Mouse (Mus musculus): ENCODE measurements around the gene Qrich1. TPM values are rescaled to one million over a fixed set of nuclear protein-coding genes. Genes with fewer than 3 reads are reported as not detected.

The Qrich1 gene
- polyA plus RNA-seq, 1 experiment from 2014 or later, result 169 TPM

DNA sequence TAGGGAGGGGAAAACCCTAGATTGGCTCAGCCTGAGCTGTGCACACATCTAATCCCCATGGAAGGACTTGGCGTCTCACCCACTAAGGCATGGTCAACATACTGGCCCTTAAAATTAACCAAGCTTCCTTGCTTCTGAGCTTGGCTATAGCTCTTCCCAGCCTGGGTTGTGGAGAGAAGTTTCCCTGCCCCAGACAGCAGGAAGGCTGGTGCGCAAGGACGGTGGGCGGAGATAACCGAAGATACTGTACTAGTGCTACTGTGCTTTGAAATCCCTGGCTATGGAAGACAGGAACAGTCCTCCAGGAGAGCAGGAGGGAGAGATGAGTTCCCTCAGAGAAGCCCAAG is 62.7 kb downstream of the Qrich1 start:
- no peaks in the 10 kb centered on the region for H3K27me3 ChIP-seq (ENCODE audit: control insufficient read depth, insufficient read depth, low read length)

DNA sequence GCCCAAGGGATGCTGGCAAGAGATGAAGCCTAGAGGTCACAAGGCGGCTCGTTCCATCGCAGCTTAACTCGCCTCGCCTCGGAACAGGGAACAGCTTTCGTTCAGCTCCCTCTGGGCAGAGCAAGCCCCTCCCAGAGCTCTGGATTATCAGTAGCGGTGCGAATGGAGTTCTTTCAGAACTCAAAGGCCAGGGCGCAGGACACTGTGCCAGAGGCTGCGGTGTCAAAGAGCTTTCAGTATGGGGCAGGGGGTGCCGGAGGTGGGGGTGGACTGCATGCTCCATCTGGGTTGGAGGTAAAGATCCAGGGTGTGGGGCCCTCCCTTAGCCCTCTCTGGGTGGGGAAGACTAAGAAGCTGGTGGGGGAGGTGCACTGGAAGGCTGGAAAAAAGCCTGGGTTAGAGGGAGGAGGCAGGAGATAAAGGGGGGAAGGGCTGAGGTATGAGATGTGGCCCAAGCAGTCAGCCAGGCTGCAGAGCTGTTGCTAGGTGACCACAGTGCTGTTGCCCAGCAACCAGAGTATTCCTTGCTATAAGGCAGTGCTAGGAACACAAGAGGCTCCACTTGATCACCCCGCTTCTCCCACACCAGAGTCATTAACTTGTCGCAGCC is 71.1 kb downstream of the Qrich1 start:
- ATAC-seq (ENCODE audit: insufficient read depth, low FRiP score, low TSS enrichment) (peak; percentile 98), DNase-seq (ENCODE audit: low spot score) (peak; percentile 91)
- no peaks in the 10 kb centered on the region for H3K9me3 ChIP-seq (ENCODE audit: control insufficient read depth, low read length)
- peak overlapping the region; percentile 7; the same call in 1 of the 2 replicates for H3K4me3 ChIP-seq (ENCODE audit: low read depth, low read length)
- H3K4me1 ChIP-seq (ENCODE audit: control insufficient read depth, insufficient read depth, low read length), result peaks cover 24% of the 10 kb centered on the region
- no peaks in the 10 kb centered on the region for H3K36me3 ChIP-seq (ENCODE audit: control insufficient read depth, insufficient read depth, low read length)
- WGBS, result 0% methylated on average over 14 of the region's 14 CpGs
- no peaks in the 10 kb centered on the region for H3K27me3 ChIP-seq (ENCODE audit: control insufficient read depth, insufficient read depth, low read length)
- H3K4me2 ChIP-seq (ENCODE audit: low read depth), result peak overlapping the region; percentile 51
- peak overlapping the region; percentile 53 for H3K9ac ChIP-seq (ENCODE audit: low read length)
- H3K27ac ChIP-seq (ENCODE audit: low read depth, low read length), result peak overlapping the region; percentile 95

More for the DNA sequence above, 62.7 kb downstream of the Qrich1 start:
- Histone ChIP-seq H3K4me3 (ENCODE audit: low read depth, low read length) (peak overlapping the region; percentile 74), H3K36me3 (ENCODE audit: control insufficient read depth, insufficient read depth, low read length) (peaks cover 8% of the 10 kb centered on the region), H3K4me2 (ENCODE audit: low read depth) (peak overlapping the region; percentile 76), H3K27ac (ENCODE audit: low read depth, low read length) (peak overlapping the region; percentile 95), H3K4me1 (ENCODE audit: control insufficient read depth, insufficient read depth, low read length) (peaks cover 18% of the 10 kb centered on the region), H3K9me3 (ENCODE audit: control insufficient read depth, low read length) (no peaks in the 10 kb centered on the region), H3K9ac (ENCODE audit: low read length) (peak overlapping the region; percentile 69)
- peak; percentile 7 for ATAC-seq (ENCODE audit: insufficient read depth, low FRiP score, low TSS enrichment)
- 67% methylated on average over 5 of the region's 5 CpGs for WGBS
- no peak for DNase-seq (ENCODE audit: low spot score)

DNA sequence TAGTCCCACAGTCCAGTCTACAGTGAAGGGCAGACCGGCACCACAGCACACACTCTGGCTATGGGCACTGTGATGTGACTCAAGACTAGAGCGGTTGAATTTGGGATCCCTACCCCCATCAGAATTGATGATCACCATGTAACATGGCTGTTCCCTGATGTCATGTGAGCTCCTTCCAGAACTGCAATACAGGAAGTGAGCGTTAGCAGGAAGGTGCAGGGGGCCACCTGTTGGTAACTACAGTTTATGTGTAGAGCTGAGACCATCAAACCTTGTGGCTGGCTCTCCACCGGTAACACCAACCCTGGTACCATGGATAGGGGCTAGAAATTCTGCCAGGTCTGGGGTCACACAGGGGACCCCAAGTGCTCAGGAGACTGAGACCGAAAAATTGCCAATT is 72.6 kb downstream of the Qrich1 start:
- no peak for DNase-seq (ENCODE audit: low spot score)
- Histone ChIP-seq H3K4me1 (ENCODE audit: control insufficient read depth, insufficient read depth, low read length) (peaks cover 24% of the 10 kb centered on the region), H3K27ac (ENCODE audit: low read depth, low read length) (no peak overlapping the region), H3K9me3 (ENCODE audit: control insufficient read depth, low read length) (no peaks in the 10 kb centered on the region), H3K27me3 (ENCODE audit: control insufficient read depth, insufficient read depth, low read length) (no peaks in the 10 kb centered on the region), H3K4me2 (ENCODE audit: low read depth) (no peak overlapping the region), H3K36me3 (ENCODE audit: control insufficient read depth, insufficient read depth, low read length) (no peaks in the 10 kb centered on the region), H3K4me3 (ENCODE audit: low read depth, low read length) (no peak overlapping the region), H3K9ac (ENCODE audit: low read length) (no peak overlapping the region)
- 82% methylated on average over 5 of the region's 5 CpGs for WGBS
- ATAC-seq (ENCODE audit: insufficient read depth, low FRiP score, low TSS enrichment), result no peak

DNA sequence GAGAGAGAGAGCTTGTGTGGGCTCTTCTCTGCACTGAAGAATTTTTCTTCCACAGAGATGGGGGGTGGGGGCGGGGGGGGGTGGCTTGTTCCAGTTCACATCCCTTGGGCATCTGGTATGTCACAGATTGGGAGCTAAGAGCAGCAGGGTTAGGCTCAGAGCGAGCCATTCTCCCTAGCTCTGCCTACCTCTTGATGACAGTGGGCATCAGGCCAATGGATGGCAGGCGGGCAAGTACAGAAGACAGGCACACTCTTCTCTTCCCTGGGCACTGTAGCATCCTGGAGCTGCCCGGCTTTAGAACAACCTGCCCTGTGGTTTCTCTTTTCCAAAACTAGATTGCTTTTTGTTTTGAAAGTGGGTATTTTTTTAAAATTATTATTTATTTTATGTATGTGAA is 74.9 kb downstream of the Qrich1 start:
- Histone ChIP-seq H3K9ac (ENCODE audit: low read length) (no peak overlapping the region), H3K4me1 (ENCODE audit: control insufficient read depth, insufficient read depth, low read length) (peaks cover 24% of the 10 kb centered on the region), H3K27ac (ENCODE audit: low read depth, low read length) (no peak overlapping the region), H3K4me2 (ENCODE audit: low read depth) (no peak overlapping the region), H3K4me3 (ENCODE audit: low read depth, low read length) (no peak overlapping the region), H3K9me3 (ENCODE audit: control insufficient read depth, low read length) (no peaks in the 10 kb centered on the region), H3K36me3 (ENCODE audit: control insufficient read depth, insufficient read depth, low read length) (no peaks in the 10 kb centered on the region), H3K27me3 (ENCODE audit: control insufficient read depth, insufficient read depth, low read length) (no peaks in the 10 kb centered on the region)
- ATAC-seq (ENCODE audit: insufficient read depth, low FRiP score, low TSS enrichment) (no peak), DNase-seq (ENCODE audit: low spot score) (no peak)
- WGBS, result 87% methylated on average over 4 of the region's 4 CpGs

DNA sequence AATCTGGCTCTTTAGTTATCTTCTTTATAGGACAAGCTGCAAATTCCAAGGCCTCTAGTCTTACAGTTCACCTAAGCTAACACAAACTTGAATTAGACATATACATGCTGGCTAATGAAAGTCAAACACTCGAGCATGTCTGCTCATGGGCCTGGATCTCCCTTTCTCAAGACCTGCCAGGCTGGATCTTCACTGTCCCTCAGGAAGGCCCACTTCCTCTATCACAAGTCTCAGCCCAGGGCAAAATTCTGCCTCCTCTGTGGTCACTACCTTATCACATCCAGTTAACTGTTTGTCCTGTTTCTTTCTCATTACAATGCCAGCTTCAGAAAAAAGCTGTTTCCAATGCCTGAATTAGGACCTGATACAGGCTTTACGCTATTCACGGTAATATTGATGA is 77.7 kb downstream of the Qrich1 start:
- no peaks in the 10 kb centered on the region for H3K36me3 ChIP-seq (ENCODE audit: control insufficient read depth, insufficient read depth, low read length)
- H3K9me3 ChIP-seq (ENCODE audit: control insufficient read depth, low read length), result no peaks in the 10 kb centered on the region
- WGBS, result 86% methylated on average over 3 of the region's 3 CpGs
- ATAC-seq (ENCODE audit: insufficient read depth, low FRiP score, low TSS enrichment) (no peak), DNase-seq (ENCODE audit: low spot score) (no peak)
- no peak overlapping the region for H3K27ac ChIP-seq (ENCODE audit: low read depth, low read length)
- H3K4me2 ChIP-seq (ENCODE audit: low read depth), result no peak overlapping the region
- no peaks in the 10 kb centered on the region for H3K27me3 ChIP-seq (ENCODE audit: control insufficient read depth, insufficient read depth, low read length)
- no peak overlapping the region for H3K9ac ChIP-seq (ENCODE audit: low read length)
- no peak overlapping the region for H3K4me3 ChIP-seq (ENCODE audit: low read depth, low read length)
- H3K4me1 ChIP-seq (ENCODE audit: control insufficient read depth, insufficient read depth, low read length), result no peaks in the 10 kb centered on the region

DNA sequence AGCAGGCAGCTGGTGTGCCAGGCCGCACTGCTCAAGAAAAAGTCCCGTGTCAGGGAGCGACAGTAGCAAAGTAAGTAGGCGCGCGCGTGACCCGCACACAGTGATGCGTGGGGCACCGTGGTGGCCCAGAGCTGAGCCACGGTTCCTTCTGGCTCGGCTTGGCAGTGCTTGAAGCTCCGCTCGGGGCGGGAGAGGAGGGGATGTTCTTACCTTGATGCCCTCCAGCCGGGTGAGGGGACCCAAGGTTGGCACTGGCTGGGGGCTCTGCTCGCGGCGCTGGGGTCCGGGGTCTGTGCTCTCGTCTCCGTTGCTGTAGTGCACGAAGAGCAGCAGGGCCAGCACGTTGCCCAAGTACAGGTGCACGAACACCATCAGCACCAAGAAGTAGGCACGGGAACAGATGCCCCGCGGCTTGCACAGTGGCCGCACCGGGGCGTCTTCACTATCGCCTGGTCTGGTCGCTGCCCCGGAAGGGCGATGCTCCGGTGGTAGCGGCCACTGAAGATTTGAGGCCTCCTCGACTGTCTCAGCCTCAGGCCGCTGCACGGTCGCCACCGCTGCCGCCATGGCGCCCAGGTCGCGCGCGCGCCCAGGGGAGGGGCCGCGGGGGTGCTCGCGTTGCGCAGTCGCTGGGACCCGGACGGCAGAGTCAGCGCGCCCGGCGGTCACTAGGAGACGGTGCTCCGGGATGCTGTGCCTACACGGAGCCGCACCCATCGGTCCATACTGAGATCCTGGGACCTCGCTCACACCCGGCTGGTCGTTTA is 80.6 kb downstream of the Qrich1 start, which contains the start of gene P4htm:
TSS of gene P4htm (minus strand) at position 670 of the 767 bp plus-strand sequence.
- Histone ChIP-seq H3K4me1 (ENCODE audit: control insufficient read depth, insufficient read depth, low read length) (no peaks in the 10 kb centered on the region), H3K9ac (ENCODE audit: low read length) (peak within 1 kb of the TSS; percentile 78), H3K4me3 (ENCODE audit: low read depth, low read length) (peak within 1 kb of the TSS; percentile 65), H3K4me2 (ENCODE audit: low read depth) (peak within 1 kb of the TSS; percentile 93), H3K27me3 (ENCODE audit: control insufficient read depth, insufficient read depth, low read length) (no peaks in the 10 kb centered on the region), H3K9me3 (ENCODE audit: control insufficient read depth, low read length) (no peaks in the 10 kb centered on the region), H3K36me3 (ENCODE audit: control insufficient read depth, insufficient read depth, low read length) (no peaks in the 10 kb centered on the region), H3K27ac (ENCODE audit: low read depth, low read length) (0 out of 2 replicates have a peak within 1 kb of the TSS, but pooled peaks have one; percentile 34)
- ATAC-seq (ENCODE audit: insufficient read depth, low FRiP score, low TSS enrichment) (peak; percentile 91), DNase-seq (ENCODE audit: low spot score) (peak; percentile 79)
- 3% methylated on average over 69 of the region's 69 CpGs for WGBS

DNA sequence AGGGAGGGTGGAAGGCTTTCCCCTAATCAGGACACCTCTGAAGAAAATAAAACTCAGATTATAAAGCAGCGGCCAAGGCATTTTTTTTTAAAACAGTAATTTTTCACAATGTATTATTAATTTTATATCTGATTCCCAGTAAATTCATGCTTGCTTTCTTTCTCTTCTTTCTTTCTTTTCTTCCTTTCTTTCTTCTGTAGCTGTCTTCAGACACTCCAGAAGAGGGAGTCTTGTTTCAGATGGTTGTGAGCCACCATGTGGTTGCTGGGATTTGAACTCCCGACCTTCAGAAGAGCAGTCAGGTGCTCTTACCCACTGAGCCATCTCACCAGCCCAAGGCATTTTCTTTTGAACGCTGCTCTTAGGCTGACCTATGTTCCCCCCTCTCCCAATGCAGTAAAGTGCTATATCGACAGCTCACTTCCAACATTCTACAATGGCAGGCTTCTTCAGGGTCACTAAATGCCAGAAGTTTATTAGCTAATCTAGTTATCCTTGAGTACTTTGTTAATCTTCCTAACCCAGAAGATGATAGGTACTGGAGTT is 82.5 kb downstream of the Qrich1 start:
- H3K9me3 ChIP-seq (ENCODE audit: control insufficient read depth, low read length), result no peaks in the 10 kb centered on the region
- WGBS, result 77% methylated on average over 4 of the region's 4 CpGs
- no peak overlapping the region for H3K4me3 ChIP-seq (ENCODE audit: low read depth, low read length)
- H3K27ac ChIP-seq (ENCODE audit: low read depth, low read length), result no peak overlapping the region
- no peak overlapping the region for H3K9ac ChIP-seq (ENCODE audit: low read length)
- no peaks in the 10 kb centered on the region for H3K4me1 ChIP-seq (ENCODE audit: control insufficient read depth, insufficient read depth, low read length)
- no peak overlapping the region for H3K4me2 ChIP-seq (ENCODE audit: low read depth)
- peaks cover 4% of the 10 kb centered on the region for H3K36me3 ChIP-seq (ENCODE audit: control insufficient read depth, insufficient read depth, low read length)
- no peaks in the 10 kb centered on the region for H3K27me3 ChIP-seq (ENCODE audit: control insufficient read depth, insufficient read depth, low read length)
- no peak for ATAC-seq (ENCODE audit: insufficient read depth, low FRiP score, low TSS enrichment)
- DNase-seq (ENCODE audit: low spot score), result peak; percentile 98

DNA sequence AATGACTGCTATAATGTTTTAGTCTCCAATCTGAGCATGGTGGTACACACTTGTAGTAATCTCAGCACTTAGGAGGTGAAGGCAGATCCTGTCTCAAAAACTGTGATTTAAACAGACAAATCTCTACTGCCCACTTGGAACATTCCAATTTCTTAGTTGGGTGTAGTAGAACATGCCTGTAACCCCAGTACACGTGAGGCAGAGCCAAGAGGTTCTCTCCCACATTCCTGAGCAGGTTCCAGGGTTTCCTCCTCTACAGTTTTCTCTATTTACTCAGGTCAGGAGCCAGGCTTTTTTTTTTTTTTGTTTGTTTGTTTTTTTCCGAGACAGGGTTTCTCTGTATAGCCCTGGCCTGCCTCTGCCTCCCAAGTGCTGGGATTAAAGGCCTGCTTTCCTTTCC is 83.4 kb downstream of the Qrich1 start:
- Histone ChIP-seq H3K9ac (ENCODE audit: low read length) (no peak overlapping the region), H3K27ac (ENCODE audit: low read depth, low read length) (no peak overlapping the region), H3K4me2 (ENCODE audit: low read depth) (no peak overlapping the region), H3K4me3 (ENCODE audit: low read depth, low read length) (no peak overlapping the region), H3K27me3 (ENCODE audit: control insufficient read depth, insufficient read depth, low read length) (no peaks in the 10 kb centered on the region), H3K36me3 (ENCODE audit: control insufficient read depth, insufficient read depth, low read length) (peaks cover 7% of the 10 kb centered on the region), H3K4me1 (ENCODE audit: control insufficient read depth, insufficient read depth, low read length) (no peaks in the 10 kb centered on the region), H3K9me3 (ENCODE audit: control insufficient read depth, low read length) (no peaks in the 10 kb centered on the region)
- no peak for ATAC-seq (ENCODE audit: insufficient read depth, low FRiP score, low TSS enrichment)
- DNase-seq (ENCODE audit: low spot score), result no peak
- WGBS, result 55% methylated on average over 2 of the region's 2 CpGs
